Mouse (Mus musculus): ENCODE results near the gene Phgdh. TPM values are rescaled to one million over a fixed set of nuclear protein-coding genes. Genes with fewer than 3 reads are reported as not detected.
"Not testable (repeated sequence)": the region's sequence is repeated elsewhere in the genome, so short reads cannot be mapped to it uniquely, and the experiment has no call there.

Gene Phgdh
- polyA plus RNA-seq (2015; fragmentation: Nextera tagmentation; extraction: Ambion mirVana): 209 and 213 TPM in 2 replicates

- H3K36me3 ChIP-seq, H3K9me3 ChIP-seq, H3K27me3 ChIP-seq: not testable (repeated sequence)
- peak within 1 kb of the TSS; percentile 61 for H3K9ac ChIP-seq
- peak within 1 kb of the TSS; percentile 62 for H3K4me3 ChIP-seq
- peak within 1 kb of the TSS; percentile 83 for H3K4me2 ChIP-seq
- H3K27ac ChIP-seq: peak within 1 kb of the TSS; percentile 89
- peak; percentile 78 for ATAC-seq (ENCODE audit: insufficient number of reproducible peaks, low FRiP score, low TSS enrichment, low read depth)
- H3K4me1 ChIP-seq: peaks cover 38% of the 10 kb centered on the region
- 0% methylated on average over 10 of the region's 10 CpGs for WGBS
Observed at GRCm38 (mm10) chr3:98339706-98340109, at the start of gene Phgdh. Phgdh (minus strand) TSS chr3:98339990.

GRCm38 (mm10) chr3:98389305-98389704 lies 49.5 kb upstream of the Phgdh start:
- ATAC-seq (ENCODE audit: insufficient number of reproducible peaks, low FRiP score, low TSS enrichment, low read depth): no peak
- H3K4me3 ChIP-seq: no peak overlapping the region
- H3K9ac ChIP-seq: no peak overlapping the region
- no peaks in the 10 kb centered on the region; the same call in 1 of the 2 replicates for H3K4me1 ChIP-seq
- no peaks in the 10 kb centered on the region for H3K27me3 ChIP-seq
- H3K9me3 ChIP-seq: no peaks in the 10 kb centered on the region
- H3K4me2 ChIP-seq: no peak overlapping the region
- 71% methylated on average over 3 of the region's 3 CpGs for WGBS
- no peaks in the 10 kb centered on the region for H3K36me3 ChIP-seq
- no peak overlapping the region for H3K27ac ChIP-seq

GRCm38 (mm10) chr3:98387756-98388155 lies 48.0 kb upstream of the Phgdh start:
- no peaks in the 10 kb centered on the region for H3K36me3 ChIP-seq
- H3K27ac ChIP-seq: no peak overlapping the region
- ATAC-seq (ENCODE audit: insufficient number of reproducible peaks, low FRiP score, low TSS enrichment, low read depth): no peak
- WGBS: 78% methylated on average over 7 of the region's 7 CpGs
- no peaks in the 10 kb centered on the region for H3K27me3 ChIP-seq
- H3K4me1 ChIP-seq: peaks cover 8% of the 10 kb centered on the region
- H3K4me2 ChIP-seq: no peak overlapping the region
- H3K9me3 ChIP-seq: no peaks in the 10 kb centered on the region
- no peak overlapping the region for H3K4me3 ChIP-seq
- H3K9ac ChIP-seq: no peak overlapping the region

GRCm38 (mm10) chr3:98387086-98387485 lies 47.3 kb upstream of the Phgdh start:
- Histone ChIP-seq H3K36me3 (no peaks in the 10 kb centered on the region), H3K27me3 (no peaks in the 10 kb centered on the region), H3K4me2 (no peak overlapping the region), H3K4me3 (no peak overlapping the region), H3K9ac (no peak overlapping the region), H3K27ac (no peak overlapping the region), H3K9me3 (no peaks in the 10 kb centered on the region), H3K4me1 (peaks cover 8% of the 10 kb centered on the region)
- WGBS: 49% methylated on average over 4 of the region's 4 CpGs
- no peak for ATAC-seq (ENCODE audit: insufficient number of reproducible peaks, low FRiP score, low TSS enrichment, low read depth)

GRCm38 (mm10) chr3:98383024-98383790 lies 43.4 kb upstream of the Phgdh start:
- peak overlapping the region; percentile 62 for H3K4me3 ChIP-seq
- no peaks in the 10 kb centered on the region for H3K9me3 ChIP-seq
- no peak overlapping the region for H3K27ac ChIP-seq
- peak overlapping the region; percentile 72 for H3K9ac ChIP-seq
- H3K27me3 ChIP-seq: no peaks in the 10 kb centered on the region
- peaks cover 8% of the 10 kb centered on the region for H3K4me1 ChIP-seq
- H3K36me3 ChIP-seq: no peaks in the 10 kb centered on the region
- ATAC-seq (ENCODE audit: insufficient number of reproducible peaks, low FRiP score, low TSS enrichment, low read depth): no peak
- WGBS: 8% methylated on average over 21 of the region's 21 CpGs
- H3K4me2 ChIP-seq: peak overlapping the region; percentile 90

GRCm38 (mm10) chr3:98382246-98382939 lies 42.6 kb upstream of the Phgdh start, which contains the start of gene Zfp697:
Zfp697 (plus strand) TSS chr3:98382461.
- Histone ChIP-seq H3K9me3 (no peaks in the 10 kb centered on the region), H3K4me2 (peak within 1 kb of the TSS; percentile 90), H3K36me3 (no peaks in the 10 kb centered on the region), H3K4me3 (peak within 1 kb of the TSS; percentile 62), H3K27ac (peak within 1 kb of the TSS; percentile 17; the same call in 1 of the 2 replicates), H3K4me1 (peaks cover 8% of the 10 kb centered on the region), H3K27me3 (no peaks in the 10 kb centered on the region), H3K9ac (peak within 1 kb of the TSS; percentile 72)
- ATAC-seq (ENCODE audit: insufficient number of reproducible peaks, low FRiP score, low TSS enrichment, low read depth): peak; percentile 85
- WGBS: under 1% methylated on average over 42 of the region's 42 CpGs

GRCm38 (mm10) chr3:98381677-98382245 lies 42.0 kb upstream of the Phgdh start:
- peak overlapping the region; percentile 17; the same call in 1 of the 2 replicates for H3K27ac ChIP-seq

GRCm38 (mm10) chr3:98379236-98379635 lies 39.4 kb upstream of the Phgdh start:
- no peaks in the 10 kb centered on the region for H3K9me3 ChIP-seq
- no peak overlapping the region for H3K4me3 ChIP-seq
- WGBS: 11% methylated on average over 7 of the region's 7 CpGs

More at GRCm38 (mm10) chr3:98381677-98382245, 42.0 kb upstream of the Phgdh start:
- WGBS: 6% methylated on average over 17 of the region's 17 CpGs
- Histone ChIP-seq H3K4me2 (peak overlapping the region; percentile 90), H3K9me3 (no peaks in the 10 kb centered on the region), H3K4me3 (peak overlapping the region; percentile 62), H3K9ac (peak overlapping the region; percentile 72), H3K36me3 (no peaks in the 10 kb centered on the region), H3K27me3 (no peaks in the 10 kb centered on the region), H3K4me1 (peaks cover 8% of the 10 kb centered on the region)
- peak; percentile 60; the same call in 1 of the 2 replicates for ATAC-seq (ENCODE audit: insufficient number of reproducible peaks, low FRiP score, low TSS enrichment, low read depth)

GRCm38 (mm10) chr3:98378267-98378666 lies 38.5 kb upstream of the Phgdh start:
- H3K9me3 ChIP-seq: no peaks in the 10 kb centered on the region
- no peaks in the 10 kb centered on the region for H3K27me3 ChIP-seq
- no peak overlapping the region for H3K9ac ChIP-seq
- no peaks in the 10 kb centered on the region for H3K36me3 ChIP-seq
- no peak overlapping the region for H3K4me2 ChIP-seq
- no peak overlapping the region for H3K27ac ChIP-seq
- peaks cover 5% of the 10 kb centered on the region for H3K4me1 ChIP-seq
- 79% methylated on average over 4 of the region's 4 CpGs for WGBS
- no peak overlapping the region for H3K4me3 ChIP-seq
- no peak for ATAC-seq (ENCODE audit: insufficient number of reproducible peaks, low FRiP score, low TSS enrichment, low read depth)

More at GRCm38 (mm10) chr3:98379236-98379635, 39.4 kb upstream of the Phgdh start:
- no peak for ATAC-seq (ENCODE audit: insufficient number of reproducible peaks, low FRiP score, low TSS enrichment, low read depth)
- H3K36me3 ChIP-seq: no peaks in the 10 kb centered on the region
- no peak overlapping the region for H3K9ac ChIP-seq
- no peak overlapping the region for H3K4me2 ChIP-seq
- peaks cover 8% of the 10 kb centered on the region for H3K4me1 ChIP-seq
- no peak overlapping the region for H3K27ac ChIP-seq
- no peaks in the 10 kb centered on the region for H3K27me3 ChIP-seq

GRCm38 (mm10) chr3:98374980-98375379 lies 35.2 kb upstream of the Phgdh start:
- H3K27ac ChIP-seq: no peak overlapping the region
- H3K4me2 ChIP-seq: no peak overlapping the region
- H3K9ac ChIP-seq: no peak overlapping the region
- ATAC-seq (ENCODE audit: insufficient number of reproducible peaks, low FRiP score, low TSS enrichment, low read depth): no peak
- no peaks in the 10 kb centered on the region for H3K36me3 ChIP-seq
- 75% methylated on average over 5 of the region's 5 CpGs for WGBS
- no peaks in the 10 kb centered on the region for H3K9me3 ChIP-seq
- H3K27me3 ChIP-seq: no peaks in the 10 kb centered on the region
- no peaks in the 10 kb centered on the region for H3K4me1 ChIP-seq
- H3K4me3 ChIP-seq: no peak overlapping the region

GRCm38 (mm10) chr3:98374062-98374719 lies 34.4 kb upstream of the Phgdh start:
- H3K27me3 ChIP-seq: no peaks in the 10 kb centered on the region

More at GRCm38 (mm10) chr3:98374062-98374719, 34.4 kb upstream of the Phgdh start:
- H3K4me2 ChIP-seq: no peak overlapping the region
- 77% methylated on average over 3 of the region's 3 CpGs for WGBS
- ATAC-seq (ENCODE audit: insufficient number of reproducible peaks, low FRiP score, low TSS enrichment, low read depth): no peak
- no peaks in the 10 kb centered on the region for H3K9me3 ChIP-seq
- H3K27ac ChIP-seq: no peak overlapping the region
- H3K36me3 ChIP-seq: no peaks in the 10 kb centered on the region
- no peak overlapping the region for H3K4me3 ChIP-seq
- no peaks in the 10 kb centered on the region for H3K4me1 ChIP-seq
- H3K9ac ChIP-seq: no peak overlapping the region

All from limb, embryonic 15.5 days (tissue).